In the genomic region with DNA sequence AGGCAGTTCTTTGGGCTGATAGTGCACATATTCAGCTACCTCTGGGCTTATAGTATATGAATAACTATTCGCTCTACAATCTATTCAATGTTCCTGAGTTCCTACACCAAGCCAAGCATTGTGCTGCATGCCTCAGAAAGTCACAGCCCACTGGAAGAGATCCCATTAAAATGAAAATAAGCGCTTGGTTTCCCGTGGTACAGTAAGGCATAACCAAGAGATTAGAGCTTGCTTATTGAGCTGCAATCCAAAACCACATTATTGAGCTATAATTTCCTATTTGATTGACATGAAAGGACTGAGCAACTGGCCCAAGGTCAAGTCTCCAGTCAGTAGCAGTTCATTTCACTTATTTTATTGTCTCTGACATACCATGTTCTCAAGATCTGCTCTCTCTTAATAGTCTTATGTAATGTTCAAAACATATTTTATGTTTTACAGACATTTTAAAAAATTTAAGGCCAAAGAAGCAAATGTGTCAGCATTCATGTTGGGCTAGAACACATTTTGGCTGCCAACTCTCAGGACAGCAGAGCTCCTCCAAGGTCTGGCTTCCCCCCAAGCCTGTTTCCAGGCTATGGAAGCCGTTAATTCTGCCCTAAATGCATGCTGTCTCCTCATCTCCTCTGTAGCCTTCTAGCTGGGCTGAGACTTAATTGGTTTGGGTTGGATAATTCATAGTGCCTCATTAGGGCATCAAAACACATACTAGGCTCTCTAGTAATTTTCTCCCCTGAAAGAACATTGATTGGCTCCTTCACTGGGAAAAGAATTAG, we compare ENCODE assay signal across 8 mouse cellular contexts.
A peak's percentile ranks its signal among the peaks of the same experiment; 100 is the strongest.
DNase-seq lines count a peak whose midpoint lies in the region; ATAC-seq lines count a peak whose summit lies in the region.
"Had no signal": no experiment of that assay in that cellular context is flagged by ENCODE, and none has a peak within 500 bp of the region (broad histone marks: within the 10 kb centered on the region; RNA-seq: fewer than 3 reads in every experiment).

No protein-coding gene starts in this region.

- H3K4me2 ChIP-seq in forebrain, embryonic 14.5 days (ENCODE audit: low read length) = no peak overlapping the region
- no peak overlapping the region for H3K4me2 ChIP-seq in neural tube, embryonic 14.5 days (ENCODE audit: low read depth, low read length)
- H3K4me2 ChIP-seq: limb, embryonic 12.5 days had no signal

- ATAC-seq in forebrain, embryonic 14.5 days = peak; percentile 94
- ATAC-seq in neural tube, embryonic 14.5 days (ENCODE audit: low read depth) = peak; percentile 54; the same call in 1 of the 2 replicates
- no peak for ATAC-seq in megakaryocyte-erythroid progenitor cell, adult 5-6 weeks (replicated peaks; ENCODE audit: low FRiP score, low TSS enrichment, poor library complexity, severe bottlenecking)

- DNase-seq in layer of hippocampus, adult 11-12 months (ENCODE audit: low spot score) = peak; percentile 19
- no peak for DNase-seq in layer of hippocampus, adult 9-10 months (ENCODE audit: low spot score)
- DNase-seq in brain, embryonic 18.5 days (ENCODE audit: low read depth, low spot score) = peak; percentile 59
- peak; percentile 92 for DNase-seq in forebrain, embryonic 14.5 days (ENCODE audit: low spot score)
- no peak for DNase-seq in heart, postnatal 36 days

- H3K4me1 ChIP-seq in forebrain, embryonic 14.5 days (ENCODE audit: control insufficient read depth, insufficient read depth, low read length) = peaks cover 12% of the 10 kb centered on the region
- H3K4me1 ChIP-seq in neural tube, embryonic 14.5 days (ENCODE audit: control insufficient read depth, insufficient read depth, low read length) = 0 out of 2 replicates have a peak, but pooled peaks cover 4% of the 10 kb centered on the region
- H3K4me1 ChIP-seq: limb, embryonic 12.5 days had no signal

- no peaks in the 10 kb centered on the region for H3K27me3 ChIP-seq in forebrain, embryonic 14.5 days (replicated peaks; ENCODE audit: control insufficient read depth, insufficient read depth, low read length)
- no peaks in the 10 kb centered on the region for H3K27me3 ChIP-seq in neural tube, embryonic 14.5 days (ENCODE audit: control insufficient read depth, insufficient read depth, low read length)
- H3K27me3 ChIP-seq: limb, embryonic 12.5 days had no signal

- no peak overlapping the region for H3K4me3 ChIP-seq in forebrain, embryonic 14.5 days (ENCODE audit: low read depth, low read length)
- H3K4me3 ChIP-seq in neural tube, embryonic 14.5 days (ENCODE audit: low read depth, low read length) = no peak overlapping the region
- H3K4me3 ChIP-seq: limb, embryonic 12.5 days had no signal

- no peak overlapping the region for H3K9ac ChIP-seq in forebrain, embryonic 14.5 days (ENCODE audit: low read length)
- no peak overlapping the region for H3K9ac ChIP-seq in neural tube, embryonic 14.5 days (replicated peaks; ENCODE audit: low read depth, low read length)
- H3K9ac ChIP-seq: limb, embryonic 12.5 days had no signal

- WGBS in forebrain, embryonic 14.5 days = 18% methylated on average over 4 of the region's 4 CpGs
- WGBS in neural tube, embryonic 14.5 days = 57% methylated on average over 4 of the region's 4 CpGs

- H3K9me3 ChIP-seq in forebrain, embryonic 14.5 days (replicated peaks; ENCODE audit: control insufficient read depth, low read length) = no peaks in the 10 kb centered on the region
- no peaks in the 10 kb centered on the region for H3K9me3 ChIP-seq in neural tube, embryonic 14.5 days (ENCODE audit: control insufficient read depth, low read length)
- H3K9me3 ChIP-seq: limb, embryonic 12.5 days had no signal

- H3K36me3 ChIP-seq in forebrain, embryonic 14.5 days (ENCODE audit: control insufficient read depth, insufficient read depth, low read length) = no peaks in the 10 kb centered on the region
- H3K36me3 ChIP-seq in neural tube, embryonic 14.5 days (ENCODE audit: control insufficient read depth, insufficient read depth, low read length) = no peaks in the 10 kb centered on the region
- H3K36me3 ChIP-seq: limb, embryonic 12.5 days had no signal

- H3K27ac ChIP-seq in forebrain, embryonic 14.5 days (ENCODE audit: low read depth, low read length) = peak overlapping the region; percentile 78; the same call in 1 of the 2 replicates
- H3K27ac ChIP-seq in neural tube, embryonic 14.5 days (ENCODE audit: low read depth, low read length) = no peak overlapping the region
- H3K27ac ChIP-seq: limb, embryonic 12.5 days had no signal

- intact Hi-C loops in heart, postnatal 36 days (cut with DNase I) = no loop called here

Comparison
In these comparisons a context has a peak if more than half of its experiments do, and no peak if none do; other contexts are left out.
1. DNase-seq: peak in layer of hippocampus, adult 11-12 months (single experiment), brain, embryonic 18.5 days (single experiment) and forebrain, embryonic 14.5 days (single experiment); none in layer of hippocampus, adult 9-10 months (single experiment) and heart, postnatal 36 days (0 of 2).